Mouse (Mus musculus) hindbrain, embryonic 14.5 days (tissue): ENCODE results near the gene Nbl1. TPM values are rescaled to one million over a fixed set of nuclear protein-coding genes. Genes with fewer than 3 reads are reported as not detected.

ENCODE experiments used
- ATAC-seq: fragments of 200-750 bp; cut with Nextera tagmentation; 2 replicates; pipeline ENCODE4 v1.8.0; 2017; ENCODE audit warnings: moderate number of reproducible peaks, mild to moderate bottlenecking, moderate TSS enrichment, moderate library complexity; ENCODE audit not compliant: low FRiP score
- DNase-seq: peaks from one replicate; pipeline ENCODE4 v3.0.0-alpha.2; 2015; ENCODE audit warnings: low spot score
- H3K27ac ChIP-seq: fragments of 300-500 bp; sonication (generic); 2 replicates; pipeline ENCODE4 v1.5.1; 2014; ENCODE audit warnings: mild to moderate bottlenecking, moderate library complexity
- H3K27me3 ChIP-seq: fragments of 300-500 bp; sonication (generic); 2 replicates; pipeline ENCODE4 v1.6.1; 2014; ENCODE audit warnings: mild to moderate bottlenecking, low read length, mixed read lengths; ENCODE audit not compliant: control insufficient read depth, insufficient read depth
- H3K36me3 ChIP-seq: fragments of 300-500 bp; sonication (generic); replicated peaks from 2 replicates; pipeline ENCODE4 v1.6.1; 2014; ENCODE audit not compliant: control insufficient read depth, insufficient read depth
- H3K4me1 ChIP-seq: fragments of 300-500 bp; sonication (generic); replicated peaks from 2 replicates; pipeline ENCODE4 v1.6.1; 2014; ENCODE audit warnings: antibody characterized with exemption, low read length, mixed read lengths; ENCODE audit not compliant: control insufficient read depth, insufficient read depth
- H3K4me2 ChIP-seq: fragments of 300-500 bp; sonication (generic); replicated peaks from 2 replicates; pipeline ENCODE4 v1.6.1; 2014; ENCODE audit warnings: mild to moderate bottlenecking, moderate library complexity
- H3K4me3 ChIP-seq: fragments of 300-500 bp; sonication (generic); replicated peaks from 2 replicates; pipeline ENCODE4 v1.5.1; 2014; ENCODE audit warnings: mild to moderate bottlenecking, low read length
- H3K9ac ChIP-seq: fragments of 300-500 bp; sonication (generic); 2 replicates; pipeline ENCODE4 v1.6.1; 2014
- H3K9me3 ChIP-seq: fragments of 300-500 bp; sonication (generic); 2 replicates; pipeline ENCODE4 v1.6.1; 2016; ENCODE audit warnings: low read length; ENCODE audit not compliant: control insufficient read depth
- WGBS: fragments of 180-500 bp; shearing (Covaris S2); extraction: QIAGEN DNeasy Blood & Tissue Kit; methylation state at CpG from one replicate; pipeline ENCODE4 v1.1.7; 2014; 5-methylcytosine and 5-hydroxymethylcytosine counted together
- polyA plus RNA-seq: library from polyadenylated mRNA; unstranded; fragments of >200 nt; fragmentation: Nextera tagmentation; extraction: Ambion mirVana; gene quantifications from 2 replicates; pipeline ENCODE4 v1.2.1, GENCODE M21; 2014

The Nbl1 gene
- polyA plus RNA-seq, 1 experiment from 2014 or later, result 47.9 TPM

- Histone ChIP-seq H3K27me3 (no peaks in the 10 kb centered on the region; the same call in 1 of the 2 replicates), H3K4me1 (peaks cover 9% of the 10 kb centered on the region; the same call in 1 of the 2 replicates), H3K4me2 (no peak overlapping the region), H3K4me3 (no peak overlapping the region), H3K9ac (no peak overlapping the region), H3K36me3 (no peaks in the 10 kb centered on the region), H3K9me3 (no peaks in the 10 kb centered on the region), H3K27ac (peak overlapping the region; percentile 6; the same call in 1 of the 2 replicates)
- no peak for DNase-seq
- ATAC-seq, result no peak
- 62% methylated on average over 3 of the region's 3 CpGs for WGBS
Observed at GRCm38 (mm10) chr4:139055744-139056143, 37.0 kb downstream of the Nbl1 start.

DNA sequence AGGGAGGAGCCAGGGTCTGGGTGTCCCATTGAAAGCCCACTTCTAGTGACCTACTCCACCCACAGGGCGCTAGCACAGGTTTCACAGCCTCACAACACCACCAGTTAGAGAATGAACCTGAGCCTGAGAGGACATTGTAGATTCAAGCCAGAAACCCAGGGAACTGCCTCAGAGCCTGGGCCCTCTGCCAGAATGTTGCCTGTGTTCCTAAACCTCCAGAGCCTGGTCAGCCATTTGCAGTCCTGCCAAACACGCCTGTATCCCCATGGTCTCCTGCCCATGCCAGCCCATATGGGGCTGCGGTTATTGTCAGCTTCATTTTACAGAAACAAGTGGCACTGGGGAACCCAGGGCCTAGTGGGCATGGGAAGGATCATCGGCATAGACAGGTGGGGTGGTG is 37.5 kb downstream of the Nbl1 start:
- Histone ChIP-seq H3K27me3 (no peaks in the 10 kb centered on the region; the same call in 1 of the 2 replicates), H3K27ac (peak overlapping the region; percentile 6; the same call in 1 of the 2 replicates), H3K36me3 (no peaks in the 10 kb centered on the region), H3K4me3 (no peak overlapping the region), H3K9ac (no peak overlapping the region), H3K4me1 (peaks cover 9% of the 10 kb centered on the region; the same call in 1 of the 2 replicates), H3K4me2 (no peak overlapping the region), H3K9me3 (no peaks in the 10 kb centered on the region)
- 60% methylated on average over 4 of the region's 4 CpGs for WGBS
- ATAC-seq (no peak), DNase-seq (peak; percentile 67)

DNA sequence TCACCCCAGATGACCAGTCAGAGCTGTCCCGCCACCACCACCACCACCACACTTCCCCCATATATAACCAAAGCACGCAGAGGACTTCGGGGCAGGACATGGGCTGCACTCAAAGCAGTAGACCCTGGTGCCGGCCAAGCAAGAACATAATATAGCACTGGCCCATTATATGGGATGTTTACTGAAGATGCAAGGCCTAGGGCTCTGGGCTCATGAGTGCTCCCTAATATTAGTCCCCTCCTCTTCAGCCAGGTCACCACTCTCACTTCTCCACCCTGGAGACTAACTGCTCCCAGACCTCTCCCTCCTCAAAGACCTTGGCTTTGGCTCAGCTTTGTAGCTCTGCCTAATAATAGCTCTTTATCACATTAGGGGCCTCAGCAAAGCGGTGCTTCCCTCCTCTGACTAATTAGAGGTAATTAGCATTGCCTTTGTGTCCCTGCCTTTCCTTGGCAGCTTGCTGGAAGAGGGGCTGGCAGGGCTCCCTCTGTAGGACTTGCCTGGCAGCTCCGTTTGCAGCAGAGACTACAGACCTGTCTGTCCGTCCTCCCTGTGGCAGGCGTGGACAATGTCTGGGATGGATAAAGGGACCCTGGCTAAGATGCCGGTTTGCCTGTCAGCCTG is 38.4 kb downstream of the Nbl1 start:
- Histone ChIP-seq H3K4me3 (no peak overlapping the region), H3K27ac (peak overlapping the region; percentile 50), H3K4me1 (peaks cover 9% of the 10 kb centered on the region; the same call in 1 of the 2 replicates), H3K36me3 (no peaks in the 10 kb centered on the region), H3K9ac (no peak overlapping the region), H3K4me2 (no peak overlapping the region), H3K9me3 (no peaks in the 10 kb centered on the region), H3K27me3 (no peaks in the 10 kb centered on the region; the same call in 1 of the 2 replicates)
- DNase-seq, result peak; percentile 68
- WGBS, result 42% methylated on average over 9 of the region's 9 CpGs
- ATAC-seq, result peak; percentile 69

- Histone ChIP-seq H3K4me2 (no peak overlapping the region), H3K9me3 (no peaks in the 10 kb centered on the region), H3K27ac (no peak overlapping the region), H3K36me3 (no peaks in the 10 kb centered on the region), H3K27me3 (no peaks in the 10 kb centered on the region; the same call in 1 of the 2 replicates), H3K4me1 (peaks cover 9% of the 10 kb centered on the region; the same call in 1 of the 2 replicates), H3K9ac (no peak overlapping the region), H3K4me3 (no peak overlapping the region)
- 38% methylated on average over 5 of the region's 5 CpGs for WGBS
- ATAC-seq, result no peak
- DNase-seq, result no peak
Observed at GRCm38 (mm10) chr4:139053391-139053790, 39.4 kb downstream of the Nbl1 start.

DNA sequence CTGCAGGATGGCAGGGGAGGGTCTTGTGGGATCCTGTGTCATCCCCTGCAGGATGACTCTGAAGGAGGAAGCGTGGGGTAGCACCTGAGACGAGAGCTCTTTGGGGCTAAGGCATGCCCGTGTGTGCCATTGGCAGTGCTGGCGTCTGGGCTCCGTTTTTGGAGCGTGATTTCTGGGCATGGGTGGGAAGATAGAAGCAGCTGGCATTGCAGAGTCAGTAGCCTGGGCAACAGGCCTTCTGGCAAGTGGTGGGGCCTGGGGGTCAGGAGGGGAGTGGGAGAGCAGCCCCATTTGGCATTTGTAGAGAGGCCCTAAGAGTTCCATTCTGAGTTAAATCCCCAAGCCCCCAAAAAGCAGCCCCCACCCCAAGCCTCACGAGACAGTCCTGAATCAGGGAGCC is 40.0 kb downstream of the Nbl1 start:
- H3K4me2 ChIP-seq, result no peak overlapping the region
- H3K4me1 ChIP-seq, result peaks cover 9% of the 10 kb centered on the region; the same call in 1 of the 2 replicates
- H3K27ac ChIP-seq, result no peak overlapping the region
- H3K4me3 ChIP-seq, result no peak overlapping the region
- no peaks in the 10 kb centered on the region for H3K27me3 ChIP-seq
- H3K9me3 ChIP-seq, result no peaks in the 10 kb centered on the region
- DNase-seq (no peak), ATAC-seq (no peak)
- H3K36me3 ChIP-seq, result no peaks in the 10 kb centered on the region
- H3K9ac ChIP-seq, result no peak overlapping the region
- 59% methylated on average over 7 of the region's 7 CpGs for WGBS

GRCm38 (mm10) chr4:139048518-139048917 is 44.3 kb downstream of the Nbl1 start:
- no peak for DNase-seq
- Histone ChIP-seq H3K4me1 (no peaks in the 10 kb centered on the region), H3K4me2 (no peak overlapping the region), H3K9me3 (no peaks in the 10 kb centered on the region), H3K27me3 (no peaks in the 10 kb centered on the region), H3K4me3 (no peak overlapping the region), H3K36me3 (no peaks in the 10 kb centered on the region), H3K27ac (no peak overlapping the region), H3K9ac (no peak overlapping the region)
- WGBS, result 59% methylated on average over 6 of the region's 6 CpGs
- ATAC-seq, result no peak

- no peaks in the 10 kb centered on the region for H3K9me3 ChIP-seq
- DNase-seq (no peak), ATAC-seq (no peak)
- no peaks in the 10 kb centered on the region for H3K36me3 ChIP-seq
- H3K4me1 ChIP-seq, result no peaks in the 10 kb centered on the region
- no peaks in the 10 kb centered on the region for H3K27me3 ChIP-seq
- no peak overlapping the region for H3K27ac ChIP-seq
- H3K4me2 ChIP-seq, result no peak overlapping the region
- H3K4me3 ChIP-seq, result no peak overlapping the region
- 55% methylated on average over 5 of the region's 5 CpGs for WGBS
- H3K9ac ChIP-seq, result no peak overlapping the region
Observed at GRCm38 (mm10) chr4:139046354-139046753, 46.4 kb downstream of the Nbl1 start.

- ATAC-seq (no peak), DNase-seq (no peak)
- H3K4me1 ChIP-seq, result peaks cover 15% of the 10 kb centered on the region; the same call in 1 of the 2 replicates
- H3K36me3 ChIP-seq, result no peaks in the 10 kb centered on the region
- H3K27ac ChIP-seq, result no peak overlapping the region
- WGBS, result 90% methylated on average over 5 of the region's 5 CpGs
- H3K9me3 ChIP-seq, result no peaks in the 10 kb centered on the region
- no peak overlapping the region for H3K9ac ChIP-seq
- H3K4me3 ChIP-seq, result no peak overlapping the region
- H3K27me3 ChIP-seq, result no peaks in the 10 kb centered on the region
- no peak overlapping the region for H3K4me2 ChIP-seq
Observed at GRCm38 (mm10) chr4:139044566-139044965, 48.2 kb downstream of the Nbl1 start.

GRCm38 (mm10) chr4:139043600-139043999 is 49.2 kb downstream of the Nbl1 start:
- Histone ChIP-seq H3K9ac (no peak overlapping the region), H3K27ac (no peak overlapping the region), H3K4me2 (no peak overlapping the region), H3K36me3 (no peaks in the 10 kb centered on the region), H3K27me3 (no peaks in the 10 kb centered on the region), H3K4me1 (peaks cover 20% of the 10 kb centered on the region), H3K4me3 (no peak overlapping the region), H3K9me3 (no peaks in the 10 kb centered on the region)
- WGBS, result 83% methylated on average over 2 of the region's 2 CpGs
- DNase-seq (no peak), ATAC-seq (no peak)
